Mouse (Mus musculus) adipocyte (in vitro differentiated cells): Measurements from ENCODE around the gene Mpzl2.

Source experiments
- DNase-seq: peaks from one replicate; pipeline ENCODE4 v3.0.0-alpha.2; 2016; ENCODE audit warnings: low spot score

Gene Mpzl2

DNA sequence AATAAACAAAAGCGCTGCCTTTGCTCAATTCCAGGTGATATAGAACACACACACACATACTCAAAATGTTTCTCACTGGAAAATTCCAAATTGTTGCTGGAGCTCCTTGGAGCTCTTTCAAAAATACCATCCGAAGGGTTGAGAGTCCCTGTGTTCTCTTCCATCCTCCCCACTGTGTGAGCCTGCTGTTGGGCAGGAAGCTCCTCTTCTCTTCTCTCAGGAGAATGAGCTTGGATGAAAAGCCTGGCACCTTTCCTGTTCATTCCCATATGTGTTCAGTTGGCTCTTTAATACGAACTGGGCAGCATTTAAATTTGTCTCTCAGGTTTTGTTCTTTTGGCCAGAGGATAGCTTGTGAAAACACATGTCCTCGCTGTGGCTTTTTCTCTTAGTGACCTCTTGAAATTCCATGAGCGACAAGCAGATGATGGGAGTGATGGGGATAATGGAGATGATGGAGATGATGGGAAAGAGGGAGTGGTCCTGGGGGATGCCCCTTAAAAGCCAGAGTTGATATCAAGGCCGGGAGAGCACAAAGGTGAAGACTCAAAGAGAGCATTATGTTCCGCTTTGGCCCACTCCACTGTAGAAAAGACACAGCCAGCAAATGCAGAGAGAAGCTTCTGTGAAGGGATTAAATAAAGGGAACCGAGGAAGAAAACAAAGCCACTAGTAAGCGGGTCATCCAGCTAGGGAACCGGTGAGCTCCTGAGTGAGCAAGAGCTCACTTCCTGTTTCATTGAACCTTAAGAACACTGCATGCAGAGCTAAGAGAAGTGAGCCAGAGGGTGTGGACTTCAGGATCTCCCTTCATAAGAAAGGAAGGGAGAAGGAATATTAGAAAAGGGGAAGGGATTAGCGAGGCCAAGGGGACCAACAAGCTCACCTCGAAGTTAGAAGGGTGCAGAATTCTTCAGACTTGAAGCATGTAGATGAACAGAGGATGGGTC lies 46.4 kb downstream of the Mpzl2 start:
- DNase-seq, result no peak

DNA sequence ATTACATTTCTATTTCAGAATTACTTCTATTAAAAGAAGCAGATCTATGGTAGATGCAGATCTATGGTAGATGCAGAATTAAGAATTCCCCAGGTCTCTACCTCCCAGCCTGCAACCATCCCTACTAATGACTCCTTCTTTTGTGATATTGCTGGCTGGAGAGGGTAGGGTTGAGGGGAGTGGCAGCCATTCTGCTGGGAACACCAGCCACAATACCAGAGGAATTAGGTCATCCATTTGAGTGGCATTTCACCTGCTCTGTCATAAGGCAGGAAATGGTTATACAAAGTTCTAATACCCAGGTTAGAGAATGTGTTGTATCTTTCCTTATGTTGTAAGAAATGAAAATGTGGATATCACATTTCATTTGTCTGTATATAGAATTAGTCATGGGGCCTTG lies 48.4 kb downstream of the Mpzl2 start:
- no peak for DNase-seq

DNA sequence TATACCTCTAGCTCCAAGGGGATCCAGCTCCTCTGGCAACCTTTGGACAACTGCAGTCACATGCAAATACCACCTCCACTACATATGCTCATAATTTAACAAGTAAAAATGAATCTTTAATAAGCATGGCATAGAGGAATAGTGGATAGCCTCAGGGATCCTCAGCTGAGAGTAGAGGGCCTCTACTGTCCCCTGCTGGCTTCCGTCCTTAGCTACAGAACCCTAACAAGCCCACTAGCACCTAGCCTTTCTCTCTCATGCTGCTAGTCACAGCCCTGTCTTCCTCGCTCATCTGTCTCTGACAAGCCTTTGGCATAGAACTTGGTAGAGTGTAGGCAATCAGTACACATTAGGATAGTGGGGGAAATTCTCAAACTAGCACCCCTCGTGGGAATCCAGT lies 51.2 kb downstream of the Mpzl2 start:
- DNase-seq, result no peak

DNA sequence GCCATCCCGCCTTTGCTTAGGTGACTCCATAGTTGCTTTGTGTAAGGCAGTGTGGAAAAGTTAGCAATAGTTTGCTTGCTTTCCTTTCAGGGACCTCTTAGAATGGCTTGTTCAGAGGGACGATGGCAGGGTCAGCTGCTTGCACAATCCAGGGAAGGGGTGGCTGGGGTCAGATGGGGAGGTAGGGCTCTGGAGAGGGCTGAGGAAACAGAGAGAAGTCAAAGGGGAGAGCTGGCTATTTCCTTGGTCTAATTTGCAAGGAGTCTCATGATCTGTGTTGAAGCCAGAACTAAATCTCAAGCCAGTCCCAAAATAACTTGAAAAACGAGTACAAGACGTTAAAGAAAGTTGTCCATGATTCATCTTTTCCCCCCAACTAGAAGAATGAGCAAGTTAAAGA lies 53.0 kb downstream of the Mpzl2 start:
- no peak for DNase-seq

DNA sequence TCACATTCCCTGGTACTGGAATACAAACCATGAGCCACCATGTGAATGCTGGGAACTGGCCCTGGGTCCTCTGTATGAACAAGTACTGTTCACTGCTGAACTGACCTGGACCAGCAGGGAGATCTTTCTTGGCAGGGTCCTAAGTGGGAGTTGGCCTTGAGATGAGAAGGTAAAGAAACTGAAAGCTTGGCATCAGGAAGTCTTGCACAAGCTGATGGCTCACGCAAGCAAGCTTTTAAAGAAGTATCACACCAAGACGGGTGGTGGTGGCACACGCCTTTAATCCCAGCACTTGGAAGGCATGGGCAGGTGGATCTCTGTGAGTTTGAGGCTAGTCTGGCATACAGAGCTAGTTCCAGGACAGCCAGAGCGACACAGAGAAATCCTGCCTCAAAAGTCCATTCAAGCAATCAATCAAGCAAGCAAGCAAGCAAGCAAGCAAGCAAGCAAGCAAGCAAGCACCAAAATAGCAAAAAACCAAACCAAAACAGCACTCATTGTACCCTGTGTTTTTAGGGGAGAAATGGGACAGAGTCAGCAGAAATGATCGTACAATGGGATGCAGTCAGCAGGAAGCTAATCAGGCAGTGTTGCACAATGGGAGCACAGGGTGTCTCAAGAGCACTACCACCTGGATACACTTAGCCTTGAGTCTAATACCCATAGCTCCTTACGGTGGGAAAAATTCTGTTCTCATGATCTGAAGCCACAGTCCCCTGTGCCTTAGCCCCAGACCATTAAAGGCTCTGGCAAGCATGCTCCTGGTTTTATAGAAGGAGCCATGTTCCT lies 55.7 kb downstream of the Mpzl2 start:
- peak; percentile 3 for DNase-seq

DNA sequence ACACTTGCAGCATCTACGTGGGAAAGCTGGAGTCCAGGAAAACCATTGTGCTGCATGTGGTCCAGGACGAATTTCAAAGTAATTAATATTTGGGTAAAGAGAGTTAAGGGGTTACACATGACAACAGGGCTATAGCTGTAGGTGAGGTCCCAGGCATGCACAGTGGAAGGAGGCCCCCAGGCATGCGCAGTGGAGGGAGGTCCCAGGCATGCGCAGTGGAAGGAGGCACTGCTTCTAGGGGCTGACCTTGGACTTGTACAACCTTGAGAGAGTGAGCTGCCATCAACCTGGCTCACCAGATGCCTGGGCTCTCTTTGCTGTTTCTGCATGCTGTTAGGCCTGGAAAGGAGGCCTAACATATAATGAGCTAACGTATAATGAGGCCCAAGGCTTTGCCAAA lies 58.3 kb downstream of the Mpzl2 start:
- DNase-seq, result no peak

DNA sequence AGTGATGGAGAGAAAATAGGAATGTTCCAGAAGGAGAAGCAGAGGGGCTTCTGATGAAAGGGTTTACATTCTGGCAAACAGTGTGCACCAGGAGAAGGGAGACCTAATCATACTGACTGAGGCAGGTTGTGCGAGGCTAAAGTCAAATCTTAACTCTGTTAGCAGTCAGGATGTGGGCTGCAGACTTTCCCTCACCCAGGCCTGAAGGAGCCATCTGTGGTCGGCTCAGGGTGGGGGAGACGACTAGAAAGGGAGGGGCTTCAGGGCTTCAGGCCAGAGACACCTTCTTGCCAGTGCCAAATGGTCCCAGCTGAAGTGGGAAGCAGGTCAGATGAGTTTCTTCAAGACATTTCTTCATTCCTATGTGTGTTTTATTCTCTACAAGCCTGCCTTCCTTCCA lies 58.8 kb downstream of the Mpzl2 start:
- no peak for DNase-seq

DNA sequence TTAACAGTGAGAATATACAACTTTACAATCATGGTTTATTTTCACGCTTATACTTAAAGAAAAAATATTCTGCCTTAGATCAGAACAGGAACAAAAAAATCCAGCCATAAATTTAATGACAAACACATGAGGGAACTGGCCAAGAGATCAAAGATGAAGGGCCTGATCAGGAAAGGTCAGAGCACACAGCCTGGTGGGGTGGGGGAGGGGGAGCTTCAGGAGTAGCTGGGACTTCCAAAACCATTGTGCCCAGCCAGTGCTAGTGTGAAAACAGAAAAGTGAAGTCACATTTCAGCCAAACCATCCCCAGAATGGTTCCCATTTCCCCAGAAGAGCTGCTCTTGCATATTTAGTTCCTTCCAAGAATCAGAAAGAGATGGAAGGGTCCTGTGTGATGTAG lies 62.9 kb downstream of the Mpzl2 start:
- DNase-seq, result no peak

DNA sequence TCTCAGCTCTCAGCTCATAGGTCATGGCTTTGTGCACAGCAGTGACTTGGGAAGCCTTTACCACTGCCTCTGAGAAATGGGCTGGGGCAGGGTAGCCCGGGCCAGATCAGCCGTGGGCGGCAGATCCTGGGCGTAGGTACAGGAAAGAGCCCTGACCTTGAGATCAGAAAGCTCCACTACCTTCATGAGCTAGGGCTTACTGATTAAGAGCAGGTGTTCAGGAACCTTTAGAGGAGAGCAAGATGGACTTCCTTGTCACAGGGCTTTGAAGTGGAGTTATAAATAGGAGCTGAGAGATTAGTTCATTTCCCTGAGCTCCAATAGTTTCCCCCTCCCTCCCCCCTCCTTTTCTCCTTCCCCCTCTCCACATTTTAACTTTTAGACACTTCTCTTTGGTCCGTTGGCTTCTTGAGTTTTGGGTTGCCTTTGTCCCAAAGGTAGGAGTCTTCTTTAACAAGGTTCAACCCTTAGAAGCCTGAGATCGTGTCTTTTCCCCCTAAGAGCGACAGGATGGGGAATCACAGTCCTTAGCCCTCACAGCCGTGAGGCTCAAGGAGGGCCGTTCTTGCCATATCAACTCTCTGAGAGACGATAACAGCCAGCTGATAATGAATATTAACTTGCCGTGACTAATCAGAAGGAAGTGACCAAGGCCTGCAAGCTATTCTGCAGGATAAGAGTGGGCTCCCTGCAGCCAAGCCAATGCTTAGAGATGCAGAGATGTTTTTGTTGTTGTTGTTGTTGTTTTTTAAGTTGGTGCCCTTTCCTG lies 63.8 kb downstream of the Mpzl2 start:
- no peak for DNase-seq
